Comparison of ENCODE assay signal across 9 mouse cellular contexts in the genomic region with DNA sequence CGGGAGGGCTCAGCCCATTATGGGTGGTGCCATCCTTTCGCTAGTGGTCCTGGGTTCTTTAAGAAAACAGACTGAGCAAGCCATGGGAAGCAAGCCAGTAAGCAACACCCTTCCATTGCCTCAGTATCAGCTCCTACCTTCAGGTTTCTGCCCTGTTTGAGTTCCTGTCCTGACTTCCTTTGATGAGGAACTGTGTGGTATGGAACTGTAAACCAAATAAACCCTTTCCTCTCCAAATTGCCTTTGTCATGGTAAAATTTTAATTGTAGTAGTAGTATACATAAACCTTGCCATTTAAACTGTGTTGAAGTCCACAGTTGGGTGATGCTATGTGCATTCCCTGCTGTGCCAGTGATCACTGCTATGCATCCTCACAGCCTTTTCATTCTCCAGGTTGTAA. TPM values are rescaled to one million over a fixed set of nuclear protein-coding genes. Genes with fewer than 3 reads are reported as not detected.
DNase-seq lines count a peak whose midpoint lies in the region; ATAC-seq and TF ChIP-seq lines count a peak whose summit lies in the region.
"Had no signal": no experiment of that assay in that cellular context is flagged by ENCODE, and none has a peak within 500 bp of the region (broad histone marks: within the 10 kb centered on the region; RNA-seq: fewer than 3 reads in every experiment).

No protein-coding gene starts in this region.

- no peaks in the 10 kb centered on the region for H3K36me3 ChIP-seq in heart, embryonic 13.5 days
- no peaks in the 10 kb centered on the region for H3K36me3 ChIP-seq in liver, embryonic 16.5 days (ENCODE audit: control insufficient read depth, insufficient read depth)
- H3K36me3 ChIP-seq: G1E had no signal

- peaks cover 58% of the 10 kb centered on the region for H3K4me1 ChIP-seq in heart, embryonic 13.5 days
- peaks cover 10% of the 10 kb centered on the region for H3K4me1 ChIP-seq in embryonic fibroblast, embryonic 13.5 days (ENCODE audit: control insufficient read depth, insufficient read depth, low read length)
- H3K4me1 ChIP-seq in liver, embryonic 16.5 days (ENCODE audit: control insufficient read depth, low read depth, low read length): peaks cover 37% of the 10 kb centered on the region

- H3K27me3 ChIP-seq in heart, embryonic 13.5 days (replicated peaks): no peaks in the 10 kb centered on the region
- H3K27me3 ChIP-seq in liver, embryonic 16.5 days (ENCODE audit: control insufficient read depth, insufficient read depth, low read depth, low read length): no peaks in the 10 kb centered on the region

- H3K9me3 ChIP-seq in heart, embryonic 13.5 days: no peaks in the 10 kb centered on the region
- no peaks in the 10 kb centered on the region for H3K9me3 ChIP-seq in liver, embryonic 16.5 days (replicated peaks; ENCODE audit: control insufficient read depth, low read length)
- H3K9me3 ChIP-seq: G1E had no signal

- 58% methylated on average over 2 of the region's 2 CpGs for WGBS in heart, embryonic 13.5 days
- 59% methylated on average over 2 of the region's 2 CpGs for WGBS in liver, embryonic 16.5 days (ENCODE audit: insufficient replicate concordance)

- peak overlapping the region; percentile 25; the same call in 1 of the 2 replicates for H3K9ac ChIP-seq in heart, embryonic 13.5 days
- H3K9ac ChIP-seq in liver, embryonic 16.5 days (ENCODE audit: low read depth, low read length): no peak overlapping the region

- no peak for TF ChIP-seq CTCF in embryonic fibroblast, embryonic 13.5 days (IDR thresholded peaks at IDR 0.05; ENCODE audit: borderline replicate concordance, insufficient read depth, low read length)

- peak overlapping the region; percentile 85 for H3K4me3 ChIP-seq in heart, embryonic 13.5 days
- H3K4me3 ChIP-seq in embryonic fibroblast, embryonic 13.5 days (ENCODE audit: insufficient read depth, low read length): peak overlapping the region; percentile 65
- peak overlapping the region; percentile 7; the same call in 1 of the 2 replicates for H3K4me3 ChIP-seq in liver, embryonic 16.5 days (ENCODE audit: low read depth, low read length)

- intact Hi-C loops in heart, postnatal 14 days (cut with DNase I): loop anchor here (5.0 kb wide), 1 partner anchor 45 kb away; no protein-coding TSS in a partner anchor

- 0 out of 2 replicates have a peak overlapping the region, but pooled peaks have one; percentile 32 for H3K27ac ChIP-seq in heart, embryonic 13.5 days (replicated peaks)
- H3K27ac ChIP-seq in embryonic fibroblast, embryonic 13.5 days (ENCODE audit: insufficient read depth, low read length): peak overlapping the region; percentile 30; the same call in 1 of the 2 replicates
- peak overlapping the region; percentile 20 for H3K27ac ChIP-seq in liver, embryonic 16.5 days (ENCODE audit: low read length)

- ATAC-seq in heart, embryonic 13.5 days (ENCODE audit: extremely low read depth, insufficient number of reproducible peaks, low FRiP score, low TSS enrichment): no peak
- ATAC-seq in liver, embryonic 16.5 days (ENCODE audit: low read depth): no peak

- DNase-seq in heart, postnatal 14 days: no peak
- peak; percentile 33 for DNase-seq in ES-CJ7 (ENCODE audit: low read depth, low spot score)
- DNase-seq in adrenal gland, postnatal 25 days: no peak
- no peak for DNase-seq in layer of hippocampus, adult 9-10 months (ENCODE audit: low spot score)
- DNase-seq in urinary bladder, postnatal 36 days (ENCODE audit: low spot score in 2 of 2): no peak

- TF ChIP-seq POLR2A in embryonic fibroblast, embryonic 13.5 days (IDR thresholded peaks at IDR 0.05; ENCODE audit: low read depth, low read length): no peak

- peak overlapping the region; percentile 91 for H3K4me2 ChIP-seq in heart, embryonic 13.5 days
- peak overlapping the region; percentile 25; the same call in 1 of the 2 replicates for H3K4me2 ChIP-seq in liver, embryonic 16.5 days (ENCODE audit: low read depth, low read length)

RNA-seq across cellular contexts. Expression of a gene that starts 2.5 kb away (rescaled TPM):
- 15.6 and 16.1 TPM in 2 replicates for polyA plus RNA-seq in heart, embryonic 13.5 days (2015; fragmentation: Nextera tagmentation; extraction: Ambion mirVana)
- total RNA-seq in heart, postnatal 14 days (2021): 10 to 100 TPM; 83.6 to 87.4 TPM
- polyA plus RNA-seq in embryonic fibroblast, embryonic 13.5 days (2011; ENCODE audit: insufficient read length, low read depth, missing spikeins): 168 and 255 TPM in 2 replicates
- polyA plus RNA-seq in liver, embryonic 16.5 days (2015; fragmentation: Nextera tagmentation; extraction: Ambion mirVana): 4.3 TPM in 2 replicates
- total RNA-seq in adrenal gland, postnatal 25 days (2021): 82.9 and 88.5 TPM in 2 replicates

Comparison
In these comparisons a context has a peak if more than half of its experiments do, and no peak if none do; other contexts are left out.
1. H3K4me3 ChIP-seq: peak in every context shown above with its lines; median percentile 85 in heart, embryonic 13.5 days; 65 in embryonic fibroblast, embryonic 13.5 days; 7 in liver, embryonic 16.5 days.